Mouse (Mus musculus) myocyte (in vitro differentiated cells): ENCODE results near the gene Fhit. TPM values are rescaled to one million over a fixed set of nuclear protein-coding genes. Genes with fewer than 3 reads are reported as not detected.

Experiments
- H3K27me3 ChIP-seq: one replicate; pipeline ENCODE4 v1.6.1; 2011; ENCODE audit not compliant: control insufficient read depth, insufficient read depth, insufficient read length
- H3K36me3 ChIP-seq: one replicate; pipeline ENCODE4 v1.6.1; 2011; ENCODE audit not compliant: control insufficient read depth, insufficient read depth
- H3K4me2 ChIP-seq: one replicate; pipeline ENCODE4 v1.6.1; 2011; ENCODE audit warnings: low read depth, control low read depth
- H3K4me3 ChIP-seq: one replicate; pipeline ENCODE4 v1.5.1; 2011; ENCODE audit warnings: mild to moderate bottlenecking, control low read depth, moderate library complexity
- H3K79me2 ChIP-seq: one replicate; pipeline ENCODE4 v1.6.1; 2011; ENCODE audit not compliant: control insufficient read depth, insufficient read depth
- H3ac ChIP-seq: one replicate; pipeline ENCODE4 v1.6.1; 2011; ENCODE audit not compliant: control insufficient read depth, insufficient read length
- CEBPB ChIP-seq: IDR thresholded peaks from 2 replicates; pipeline ENCODE4 v1.6.1; 2011; ENCODE audit warnings: mild to moderate bottlenecking, moderate library complexity; ENCODE audit not compliant: poor library complexity, insufficient read depth, severe bottlenecking
- E2F4 ChIP-seq: IDR thresholded peaks from one replicate; pipeline ENCODE4 v1.6.1; 2011; ENCODE audit warnings: mild to moderate bottlenecking, control low read depth, moderate library complexity; ENCODE audit not compliant: insufficient read depth
- MAX ChIP-seq: IDR thresholded peaks from one replicate; pipeline ENCODE4 v1.6.1; 2011; ENCODE audit warnings: low read depth, mild to moderate bottlenecking, control low read depth
- MYOD1 ChIP-seq, 3 experiments: IDR thresholded peaks; one replicate each; pipeline ENCODE4 v1.6.1; 2011; ENCODE audit warnings: control low read depth in 2 of 3, low read depth in 2 of 3, mild to moderate bottlenecking in 2 of 3, moderate library complexity in 1 of 3; ENCODE audit not compliant: insufficient read length in 2 of 3, control insufficient read depth in 1 of 3
- MYOG ChIP-seq, 3 experiments: IDR thresholded peaks; one replicate each; pipeline ENCODE4 v1.6.1; 2011; ENCODE audit warnings: control low read depth in 2 of 3, low read depth in 2 of 3, mild to moderate bottlenecking in 2 of 3; ENCODE audit not compliant: insufficient read length in 2 of 3, control insufficient read depth in 1 of 3, insufficient read depth in 1 of 3
- POLR2A ChIP-seq: IDR thresholded peaks from one replicate; pipeline ENCODE4 v1.6.1; 2011; ENCODE audit warnings: low read depth, mild to moderate bottlenecking, control low read depth, moderate library complexity; ENCODE audit not compliant: insufficient read length
- POLR2AphosphoS2 ChIP-seq: IDR thresholded peaks from one replicate; pipeline ENCODE4 v1.6.1; 2011; ENCODE audit warnings: low read depth, control low read depth; ENCODE audit not compliant: insufficient read length
- REST ChIP-seq: IDR thresholded peaks from one replicate; pipeline ENCODE4 v1.6.1; 2011; ENCODE audit warnings: mild to moderate bottlenecking, control low read depth, moderate library complexity; ENCODE audit not compliant: insufficient read depth, insufficient read length
- SRF ChIP-seq: IDR thresholded peaks from one replicate; pipeline ENCODE4 v1.6.1; 2011; ENCODE audit warnings: low read depth; ENCODE audit not compliant: control insufficient read depth, insufficient read length
- TCF12 ChIP-seq: IDR thresholded peaks from one replicate; pipeline ENCODE4 v1.6.1; 2011; ENCODE audit warnings: mild to moderate bottlenecking, control low read depth; ENCODE audit not compliant: poor library complexity, insufficient read depth, severe bottlenecking
- TCF3 ChIP-seq: IDR thresholded peaks from one replicate; pipeline ENCODE4 v1.6.1; 2011; ENCODE audit warnings: low read depth, control low read depth; ENCODE audit not compliant: insufficient read length
- USF1 ChIP-seq: IDR thresholded peaks from one replicate; pipeline ENCODE4 v1.6.1; 2011; ENCODE audit warnings: low read depth, mild to moderate bottlenecking, control low read depth, moderate library complexity
- polyA plus RNA-seq: library from polyadenylated mRNA; unstranded; fragments of >200 nt; fragmentation: generic; extraction: Trizol; gene quantifications from one replicate; pipeline ENCODE4 v1.2.1, GENCODE M21; 2012; ENCODE audit warnings: missing spikeins

Fhit gene
- polyA plus RNA-seq, 1 experiment = not detected

- no peaks in the 10 kb centered on the region for H3K27me3 ChIP-seq
- H3ac ChIP-seq = no peak overlapping the region
- no peaks in the 10 kb centered on the region for H3K79me2 ChIP-seq
- no peak overlapping the region for H3K4me2 ChIP-seq
- H3K36me3 ChIP-seq = no peaks in the 10 kb centered on the region
- no peak overlapping the region for H3K4me3 ChIP-seq
- no peak for TF ChIP-seq REST
- no peak for TF ChIP-seq MAX
- no peak for TF ChIP-seq TCF3
- no peak for TF ChIP-seq E2F4
- TF ChIP-seq MYOG (IDR thresholded peaks at IDR 0.05; ENCODE audit: control insufficient read depth in 1 of 3, insufficient read depth in 1 of 3, insufficient read length in 2 of 3, low read depth in 2 of 3) = no peak
- no peak for TF ChIP-seq MYOD1 (IDR thresholded peaks at IDR 0.05; ENCODE audit: control insufficient read depth in 1 of 3, insufficient read length in 2 of 3, low read depth in 2 of 3)
Measured at GRCm38 (mm10) chr14:11125096-11125495, 36.7 kb downstream of the Fhit start.

- Histone ChIP-seq H3K4me2 (no peak overlapping the region), H3ac (no peak overlapping the region), H3K4me3 (no peak overlapping the region), H3K79me2 (no peaks in the 10 kb centered on the region), H3K36me3 (no peaks in the 10 kb centered on the region), H3K27me3 (no peaks in the 10 kb centered on the region)
- no peak for TF ChIP-seq TCF12
- no peak for TF ChIP-seq SRF
- no peak for TF ChIP-seq MYOD1 (IDR thresholded peaks at IDR 0.05; ENCODE audit: control insufficient read depth in 1 of 3, insufficient read length in 2 of 3, low read depth in 2 of 3)
- no peak for TF ChIP-seq MYOG (IDR thresholded peaks at IDR 0.05; ENCODE audit: control insufficient read depth in 1 of 3, insufficient read depth in 1 of 3, insufficient read length in 2 of 3, low read depth in 2 of 3)
- no peak for TF ChIP-seq TCF3
- no peak for TF ChIP-seq POLR2A
- TF ChIP-seq E2F4 = no peak
- no peak for TF ChIP-seq POLR2AphosphoS2
- no peak for TF ChIP-seq MAX
- no peak for TF ChIP-seq REST
- no peak for TF ChIP-seq USF1
- TF ChIP-seq CEBPB = no peak
Measured at GRCm38 (mm10) chr14:11119076-11119475, 42.8 kb downstream of the Fhit start.

- Histone ChIP-seq H3K4me2 (no peak overlapping the region), H3ac (no peak overlapping the region), H3K36me3 (no peaks in the 10 kb centered on the region), H3K4me3 (no peak overlapping the region), H3K27me3 (no peaks in the 10 kb centered on the region), H3K79me2 (no peaks in the 10 kb centered on the region)
- TF ChIP-seq TCF3 (no peak), E2F4 (no peak), USF1 (no peak), MYOG (IDR thresholded peaks at IDR 0.05; ENCODE audit: control insufficient read depth in 1 of 3, insufficient read depth in 1 of 3, insufficient read length in 2 of 3, low read depth in 2 of 3) (no peak), SRF (no peak), MYOD1 (IDR thresholded peaks at IDR 0.05; ENCODE audit: control insufficient read depth in 1 of 3, insufficient read length in 2 of 3, low read depth in 2 of 3) (no peak), POLR2AphosphoS2 (no peak), CEBPB (no peak)
Measured at GRCm38 (mm10) chr14:11085596-11085995, 76.2 kb downstream of the Fhit start.

GRCm38 (mm10) chr14:11083946-11084345 is 77.9 kb downstream of the Fhit start:
- TF ChIP-seq TCF3 (no peak), POLR2A (no peak), E2F4 (no peak), SRF (no peak), CEBPB (no peak), REST (no peak), MAX (no peak), USF1 (no peak), MYOD1 (IDR thresholded peaks at IDR 0.05; ENCODE audit: control insufficient read depth in 1 of 3, insufficient read length in 2 of 3, low read depth in 2 of 3) (no peak), MYOG (IDR thresholded peaks at IDR 0.05; ENCODE audit: control insufficient read depth in 1 of 3, insufficient read depth in 1 of 3, insufficient read length in 2 of 3, low read depth in 2 of 3) (no peak), POLR2AphosphoS2 (no peak), TCF12 (no peak)
- H3ac ChIP-seq = no peak overlapping the region
- H3K79me2 ChIP-seq = no peaks in the 10 kb centered on the region
- H3K4me3 ChIP-seq = no peak overlapping the region
- no peak overlapping the region for H3K4me2 ChIP-seq
- no peaks in the 10 kb centered on the region for H3K36me3 ChIP-seq
- no peaks in the 10 kb centered on the region for H3K27me3 ChIP-seq

- Histone ChIP-seq H3K27me3 (no peaks in the 10 kb centered on the region), H3K4me2 (no peak overlapping the region), H3K79me2 (no peaks in the 10 kb centered on the region), H3K4me3 (no peak overlapping the region), H3ac (no peak overlapping the region), H3K36me3 (no peaks in the 10 kb centered on the region)
- TF ChIP-seq POLR2AphosphoS2 (no peak), TCF12 (no peak), E2F4 (no peak), REST (no peak), TCF3 (no peak), POLR2A (no peak), USF1 (no peak), MYOD1 (IDR thresholded peaks at IDR 0.05; ENCODE audit: control insufficient read depth in 1 of 3, insufficient read length in 2 of 3, low read depth in 2 of 3) (no peak), MYOG (IDR thresholded peaks at IDR 0.05; ENCODE audit: control insufficient read depth in 1 of 3, insufficient read depth in 1 of 3, insufficient read length in 2 of 3, low read depth in 2 of 3) (no peak), CEBPB (no peak), SRF (no peak), MAX (no peak)
Measured at GRCm38 (mm10) chr14:11083462-11083861, 78.4 kb downstream of the Fhit start.
